Mouse (Mus musculus) brown adipose tissue, adult 24 weeks (tissue): ENCODE results near the gene Os9. TPM values are rescaled to one million over a fixed set of nuclear protein-coding genes. Genes with fewer than 3 reads are reported as not detected.
"Not testable (repeated sequence)": the region's sequence is repeated elsewhere in the genome, so short reads cannot be mapped to it uniquely, and the experiment has no call there.

Source experiments
- H3K27ac ChIP-seq: fragments of 200-500 bp; replicated peaks from 2 replicates; pipeline ENCODE4 v1.5.1; 2012; ENCODE audit warnings: low read depth, mild to moderate bottlenecking, low read length
- H3K4me1 ChIP-seq: fragments of 200-500 bp; 2 replicates; pipeline ENCODE4 v1.6.1; 2012; ENCODE audit warnings: low read length, mixed read lengths; ENCODE audit not compliant: control insufficient read depth, insufficient read depth, insufficient read length
- H3K4me3 ChIP-seq: fragments of 200-500 bp; 2 replicates; pipeline ENCODE4 v1.5.1; 2012; ENCODE audit warnings: low read depth, mild to moderate bottlenecking, low read length, moderate library complexity; ENCODE audit not compliant: insufficient read depth
- polyA plus RNA-seq: library from polyadenylated mRNA; stranded (reverse); fragments of >200 nt; gene quantifications from 2 replicates; pipeline ENCODE4 v1.2.4, GENCODE M21; 2012; ENCODE audit not compliant: missing spikeins, insufficient read depth, insufficient read length

Gene Os9
- polyA plus RNA-seq, 1 experiment, result 35.8 TPM

DNA sequence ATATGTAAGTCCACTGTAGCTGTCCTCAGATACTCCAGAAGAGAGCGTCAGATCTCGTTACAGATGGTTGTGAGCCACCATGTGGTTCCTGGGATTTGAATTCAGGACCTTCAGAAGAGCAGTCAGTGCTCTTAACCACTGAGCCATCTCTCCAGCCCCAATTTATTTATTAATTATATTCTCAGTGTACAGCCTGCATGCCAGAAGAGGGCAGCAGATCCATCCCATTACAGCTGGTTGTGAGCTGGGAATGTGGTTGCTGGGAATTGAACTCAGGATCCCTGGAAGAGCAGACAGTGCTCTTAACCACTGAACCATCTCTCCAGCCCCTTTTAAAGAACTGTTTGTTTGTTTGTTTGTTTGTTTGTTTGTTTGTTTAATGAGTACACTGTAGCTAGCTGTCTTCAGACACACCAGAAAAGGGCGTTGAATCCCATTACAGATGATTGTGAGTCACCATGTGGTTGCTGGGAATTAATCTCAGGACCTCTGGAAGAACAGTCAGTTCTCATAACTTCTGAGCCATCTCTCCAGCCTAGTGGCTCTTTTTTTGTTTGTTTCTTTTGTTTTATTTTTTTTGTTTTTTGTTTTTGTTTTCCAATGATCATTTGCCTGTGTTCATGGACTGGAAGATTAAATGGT is 13.6 kb upstream of the Os9 start:
- not testable (repeated sequence) for H3K27ac ChIP-seq, H3K4me1 ChIP-seq, H3K4me3 ChIP-seq

DNA sequence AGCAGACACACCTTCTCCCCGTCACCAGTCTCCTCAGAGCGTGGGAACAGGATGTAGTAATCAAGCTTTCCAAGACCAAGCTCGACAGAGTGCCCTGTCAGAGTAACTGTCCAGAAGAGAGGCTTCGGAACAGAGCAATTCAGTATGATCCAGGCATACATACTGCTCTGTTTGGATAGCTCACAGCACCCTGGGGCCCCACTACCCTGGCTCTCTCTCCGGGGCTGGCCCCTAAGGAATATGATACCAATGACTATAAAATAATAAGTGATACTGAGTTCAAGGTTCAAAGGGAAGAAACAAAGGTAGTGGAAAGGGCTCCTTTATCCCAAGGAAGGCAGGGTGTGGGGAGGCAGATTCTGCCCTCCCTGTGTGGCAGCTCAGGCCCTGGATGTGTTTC is 11.5 kb upstream of the Os9 start:
- Histone ChIP-seq H3K4me3 (no peak overlapping the region), H3K27ac (no peak overlapping the region), H3K4me1 (no peaks in the 10 kb centered on the region)

DNA sequence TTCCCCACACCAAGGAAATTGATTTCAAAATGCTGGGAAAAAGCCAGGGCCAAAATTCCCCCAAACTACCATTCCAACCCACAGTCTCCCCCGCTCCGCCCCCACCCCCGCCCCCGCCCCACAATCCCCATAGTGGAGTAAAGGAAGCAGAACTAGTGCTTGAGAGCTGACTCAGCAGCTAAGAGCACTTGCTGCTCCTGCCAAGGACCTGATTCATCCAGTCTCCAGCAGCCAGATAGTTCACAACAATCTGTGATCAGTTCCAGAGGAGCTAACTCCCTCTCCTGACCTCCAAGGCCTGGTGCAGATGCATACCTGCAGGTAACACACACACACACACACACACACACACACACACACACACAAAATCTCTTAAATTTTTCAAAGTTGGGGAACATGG is 8.5 kb upstream of the Os9 start:
- H3K4me3 ChIP-seq, result no peak overlapping the region
- no peaks in the 10 kb centered on the region for H3K4me1 ChIP-seq
- no peak overlapping the region for H3K27ac ChIP-seq

DNA sequence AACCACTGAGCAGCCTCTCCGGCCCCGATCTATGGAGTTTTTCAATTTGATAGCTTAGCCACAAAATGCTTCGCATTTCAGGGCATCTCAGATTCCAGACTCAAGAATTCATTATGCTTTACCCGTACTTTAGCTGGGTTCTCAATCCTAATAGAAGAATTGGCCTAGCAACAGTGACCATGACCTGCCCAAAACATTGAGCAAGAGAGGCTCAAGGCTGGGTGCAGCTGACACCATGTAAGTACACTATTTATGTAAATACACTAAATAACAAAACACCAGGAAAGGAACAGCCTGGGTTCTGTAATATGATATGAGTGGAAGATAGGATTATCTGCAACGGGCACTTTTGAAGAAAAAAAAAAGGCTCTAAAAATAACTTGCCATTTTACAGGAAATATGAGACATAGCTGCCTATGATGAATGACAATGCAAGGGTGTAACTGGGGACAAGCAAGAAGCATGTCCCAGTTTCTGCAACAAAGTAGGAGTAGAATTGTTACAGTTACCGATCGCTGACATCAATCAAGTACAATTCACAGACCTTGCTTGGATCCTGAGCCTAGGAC is 6.9 kb upstream of the Os9 start:
- Histone ChIP-seq H3K27ac (no peak overlapping the region), H3K4me1 (no peaks in the 10 kb centered on the region), H3K4me3 (no peak overlapping the region)

DNA sequence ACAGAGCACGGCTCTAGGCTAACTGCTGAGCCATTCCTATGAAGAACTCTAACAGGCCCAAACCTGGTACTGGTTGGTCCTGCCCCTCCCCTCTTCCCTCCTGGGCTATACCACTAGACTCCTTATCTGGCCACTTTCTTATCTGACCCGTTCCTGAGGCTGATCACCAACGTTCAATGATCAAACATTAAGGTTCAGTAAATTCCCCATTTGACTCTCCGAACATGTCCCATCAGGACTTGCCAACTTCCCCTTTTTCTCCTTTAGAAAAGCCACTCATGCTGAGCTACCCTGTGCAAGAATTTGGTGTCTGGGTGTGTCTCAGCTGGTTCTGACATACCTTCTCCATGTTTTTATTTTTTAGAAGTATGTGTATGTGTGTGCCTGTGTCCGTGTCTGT is 5.6 kb upstream of the Os9 start:
- Histone ChIP-seq H3K27ac (no peak overlapping the region), H3K4me1 (no peaks in the 10 kb centered on the region), H3K4me3 (no peak overlapping the region)

DNA sequence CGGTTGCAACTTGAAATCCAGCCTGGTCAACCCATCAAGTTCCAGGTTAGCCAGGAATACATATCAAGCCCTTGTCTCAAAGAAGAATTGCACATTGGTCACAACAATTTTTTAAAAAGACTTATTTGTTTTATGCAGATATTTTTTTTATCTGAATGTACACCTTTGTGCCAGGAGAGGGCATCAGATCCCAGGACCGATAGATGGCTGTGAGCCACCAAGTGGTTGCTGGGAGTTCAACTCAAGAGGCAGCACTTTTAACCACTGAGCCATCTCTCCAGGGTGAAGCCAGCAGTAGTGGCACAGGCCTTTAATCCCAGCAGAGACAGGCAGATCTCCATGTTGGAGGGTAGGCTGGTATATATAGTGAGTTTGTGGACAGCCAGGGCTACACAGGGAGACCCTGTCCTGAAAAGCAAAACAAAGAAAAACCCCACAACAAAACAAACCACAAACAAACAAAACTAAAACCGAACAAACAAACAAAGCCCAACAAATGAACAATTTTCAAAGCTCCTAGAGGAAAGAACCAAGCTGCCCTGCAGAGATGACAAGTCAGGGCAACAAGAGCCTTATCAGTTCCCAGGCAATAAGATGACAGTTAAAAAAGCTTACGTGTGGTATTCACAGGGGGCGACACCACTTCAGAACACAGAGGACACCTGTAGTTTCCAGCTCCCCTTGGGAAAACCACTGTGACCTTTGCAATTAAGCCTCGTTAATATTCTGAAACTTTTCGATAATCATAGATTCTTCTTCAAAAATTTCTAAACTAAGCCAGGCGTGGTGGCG is 4.5 kb upstream of the Os9 start:
- Histone ChIP-seq H3K27ac (no peak overlapping the region), H3K4me1 (no peaks in the 10 kb centered on the region; the same call in 1 of the 2 replicates), H3K4me3 (no peak overlapping the region)

DNA sequence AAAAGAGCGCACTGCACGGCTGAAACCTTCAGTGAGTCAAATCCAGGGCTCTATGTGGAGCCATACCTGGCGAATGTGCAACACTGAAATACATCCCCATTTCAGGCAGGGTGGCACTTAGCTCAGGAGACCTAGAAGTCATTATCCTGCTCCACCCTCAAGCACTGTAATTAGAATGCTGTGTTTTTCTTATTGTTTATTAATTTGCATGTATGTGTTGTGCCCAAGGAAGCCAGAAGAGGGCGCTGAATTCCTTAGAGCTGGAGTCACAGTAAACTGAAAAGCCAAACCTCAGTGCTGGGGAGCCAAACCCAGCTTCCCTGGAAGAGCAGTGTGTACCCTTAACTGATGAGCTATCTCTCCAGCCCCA is 2.5 kb upstream of the Os9 start:
- Histone ChIP-seq H3K27ac (no peak overlapping the region), H3K4me1 (no peaks in the 10 kb centered on the region; the same call in 1 of the 2 replicates), H3K4me3 (peak overlapping the region; percentile 55)

DNA sequence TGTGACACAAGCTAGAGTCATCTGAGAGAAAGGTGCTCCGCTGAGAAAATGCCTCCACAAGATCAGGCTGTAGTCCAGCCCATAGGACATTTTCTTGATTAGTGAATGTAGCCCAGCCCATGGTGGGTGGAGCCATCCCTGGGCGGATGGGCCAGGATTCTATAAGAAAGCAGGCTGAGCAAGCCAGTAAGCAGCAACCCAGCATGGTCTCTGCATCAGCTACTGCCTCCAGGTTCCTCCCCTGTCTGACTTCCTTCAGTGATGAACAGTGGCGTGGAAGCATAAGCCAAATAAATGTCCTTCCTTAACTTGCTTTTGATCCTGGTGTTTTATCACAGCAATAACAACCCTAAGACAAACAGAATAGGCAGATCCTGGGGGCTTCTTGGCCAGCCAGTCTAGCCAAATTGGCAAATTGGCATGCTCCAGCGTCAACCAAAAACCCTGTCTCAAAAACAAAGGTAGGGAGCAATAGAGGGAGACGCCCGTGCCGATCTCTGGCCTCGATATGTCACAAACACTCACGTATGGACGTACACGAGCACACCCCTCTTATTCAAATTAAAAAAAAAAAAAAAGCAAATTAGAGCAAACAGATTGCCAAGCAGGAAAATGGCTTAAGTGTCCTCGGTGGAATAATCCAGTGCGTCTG is 2.0 kb upstream of the Os9 start:
- H3K27ac ChIP-seq, result no peak overlapping the region
- H3K4me3 ChIP-seq, result peak overlapping the region; percentile 55
- H3K4me1 ChIP-seq, result no peaks in the 10 kb centered on the region; the same call in 1 of the 2 replicates

DNA sequence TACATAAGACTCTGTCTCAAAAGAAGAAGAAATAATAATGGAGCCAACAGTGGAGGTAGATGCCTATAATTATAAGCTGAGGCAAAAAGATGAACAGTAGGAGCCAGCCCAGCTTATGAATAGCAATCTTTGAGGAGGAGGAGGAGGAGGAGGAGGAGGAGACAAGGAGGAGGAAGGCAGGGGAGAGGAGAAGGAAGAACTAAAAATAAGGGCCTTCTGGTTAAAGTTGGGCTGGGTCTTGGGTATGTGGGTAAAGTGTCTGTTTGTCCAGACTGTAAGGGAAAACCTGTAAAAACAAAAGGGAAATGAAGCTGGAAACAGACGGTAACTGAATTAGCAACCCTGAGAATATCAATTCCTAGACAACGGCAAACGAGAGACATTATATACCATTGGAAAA is 1.1 kb upstream of the Os9 start:
- Histone ChIP-seq H3K4me3 (no peak overlapping the region), H3K4me1 (no peaks in the 10 kb centered on the region; the same call in 1 of the 2 replicates), H3K27ac (no peak overlapping the region)

DNA sequence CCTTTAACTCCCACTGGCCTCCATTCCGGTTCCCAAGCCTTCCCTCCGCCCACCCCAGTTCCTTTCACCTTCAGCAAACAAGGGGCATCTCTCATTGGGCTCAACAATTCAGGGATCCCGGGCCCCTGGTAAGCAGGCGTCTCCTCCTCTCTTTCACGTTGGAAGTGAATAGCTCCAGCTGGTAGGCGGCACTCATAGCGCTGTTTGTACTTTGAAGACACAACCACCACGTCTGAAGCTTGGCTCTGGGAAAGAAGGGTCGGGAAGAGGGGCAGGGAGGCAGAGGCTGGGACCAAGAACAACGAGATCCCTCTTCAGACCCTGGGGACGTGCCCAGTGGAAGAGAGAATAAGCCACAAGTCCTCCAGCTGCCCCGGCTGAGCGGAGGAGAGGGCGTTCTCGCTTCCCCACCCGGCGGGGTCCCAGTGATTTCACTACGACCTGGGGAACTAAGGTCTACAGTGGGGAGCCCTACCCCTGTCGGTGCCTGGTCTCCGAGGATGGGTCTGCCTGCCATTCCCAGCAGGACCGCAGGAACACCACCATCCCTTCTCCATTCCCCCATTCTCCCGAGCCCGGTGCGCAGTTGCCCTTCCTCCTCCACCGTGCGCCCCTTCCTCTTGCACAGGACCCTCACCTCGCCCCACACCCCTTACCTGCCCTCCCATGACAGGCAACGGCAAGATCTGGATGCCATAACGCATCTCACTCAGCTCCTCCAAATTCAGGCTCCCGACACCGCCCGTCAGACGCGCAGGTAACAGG is 448 bp downstream of the Os9 start:
- Histone ChIP-seq H3K27ac (no peak overlapping the region), H3K4me3 (peak overlapping the region; percentile 69), H3K4me1 (no peaks in the 10 kb centered on the region; the same call in 1 of the 2 replicates)

DNA sequence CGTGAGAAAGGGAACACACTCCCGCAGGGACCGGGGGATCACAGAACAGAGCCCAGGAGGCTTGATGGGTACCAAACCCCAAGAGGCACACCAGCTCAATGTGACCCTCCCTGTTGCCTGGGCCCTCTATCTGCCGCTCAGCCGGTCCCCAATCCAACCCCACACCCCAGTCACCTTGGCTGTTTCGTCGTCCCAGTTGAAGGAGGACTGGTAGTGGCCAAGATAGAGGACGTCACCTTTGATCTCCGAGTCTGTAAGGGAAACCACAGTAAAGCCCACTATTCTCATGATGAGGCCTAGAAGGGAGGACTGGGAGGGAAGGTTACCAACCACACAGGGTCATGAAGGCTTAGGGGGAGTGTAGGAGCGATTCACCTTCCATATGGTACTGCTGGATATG is 1.7 kb downstream of the Os9 start:
- no peak overlapping the region for H3K4me3 ChIP-seq
- no peaks in the 10 kb centered on the region; the same call in 1 of the 2 replicates for H3K4me1 ChIP-seq
- H3K27ac ChIP-seq, result no peak overlapping the region

DNA sequence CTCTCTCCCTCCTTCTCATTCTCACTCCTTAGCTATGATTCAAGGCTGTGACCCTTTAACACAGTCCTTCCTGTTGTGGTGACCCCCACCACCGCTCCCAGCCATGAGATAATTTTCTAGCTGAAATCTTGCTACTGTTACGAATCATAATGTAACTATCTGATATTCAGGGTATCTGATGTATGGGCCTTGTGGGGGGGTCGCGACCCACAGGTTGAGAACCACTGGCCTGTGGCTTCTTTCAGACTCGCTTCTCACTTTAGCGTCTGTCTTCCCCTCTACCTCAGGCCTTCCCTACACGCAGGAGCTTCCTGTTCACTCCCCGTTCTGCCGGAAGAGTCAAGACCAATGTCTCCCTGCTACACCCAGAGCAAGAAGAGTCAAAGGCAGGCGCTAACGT is 2.5 kb downstream of the Os9 start:
- no peaks in the 10 kb centered on the region; the same call in 1 of the 2 replicates for H3K4me1 ChIP-seq
- no peak overlapping the region for H3K4me3 ChIP-seq
- no peak overlapping the region for H3K27ac ChIP-seq

DNA sequence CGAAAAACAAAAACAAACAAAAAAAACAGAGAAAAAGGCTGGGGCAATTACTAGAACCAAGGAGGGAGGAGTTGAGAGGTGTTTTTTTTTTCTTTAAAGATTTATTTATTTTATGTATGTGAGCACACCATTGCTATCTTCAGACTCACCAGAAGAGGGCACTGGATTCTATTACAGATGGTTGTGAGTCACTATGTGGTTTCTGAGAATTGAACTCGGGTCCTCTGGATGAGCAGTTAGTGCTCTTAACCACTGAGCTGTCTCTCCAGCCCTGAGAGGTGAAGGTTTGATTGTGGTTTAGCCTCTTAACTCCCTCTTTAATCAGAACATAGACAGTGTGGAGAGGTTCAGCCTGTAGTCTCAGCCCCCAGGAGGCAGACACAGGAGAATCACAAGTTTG is 5.9 kb downstream of the Os9 start:
- H3K27ac ChIP-seq, result no peak overlapping the region
- no peaks in the 10 kb centered on the region for H3K4me1 ChIP-seq
- no peak overlapping the region for H3K4me3 ChIP-seq

DNA sequence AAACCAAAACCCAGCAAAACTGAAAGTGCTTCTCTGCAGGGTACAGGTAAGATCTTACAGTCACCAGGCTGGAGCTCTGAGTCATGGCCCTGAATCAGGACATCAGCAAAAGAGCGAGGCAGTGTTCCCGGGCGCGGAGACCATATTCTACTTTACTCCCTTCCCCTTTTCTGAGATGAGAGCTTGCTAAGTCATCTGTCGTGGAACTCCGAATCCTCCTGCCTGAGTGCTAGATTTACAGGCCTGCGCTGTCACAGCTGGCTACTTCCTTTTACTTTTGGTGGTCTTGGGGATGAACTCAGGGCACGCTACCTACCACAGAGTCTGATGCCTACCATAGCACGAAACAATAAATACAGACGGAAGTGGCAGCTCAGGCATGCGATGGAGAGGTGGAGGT is 6.5 kb downstream of the Os9 start:
- no peak overlapping the region for H3K27ac ChIP-seq
- H3K4me1 ChIP-seq, result no peaks in the 10 kb centered on the region
- no peak overlapping the region for H3K4me3 ChIP-seq
